Mouse (Mus musculus) hindbrain, embryonic 11.5 days (tissue): ENCODE data around the gene Zfp867. TPM values are rescaled to one million over a fixed set of nuclear protein-coding genes. Genes with fewer than 3 reads are reported as not detected.
A peak's percentile ranks its signal among the peaks of the same experiment; 100 is the strongest.

ENCODE experiments used
- ATAC-seq: fragments of 200-750 bp; cut with Nextera tagmentation; 2 replicates; pipeline ENCODE4 v1.8.0; 2017; ENCODE audit warnings: mild to moderate bottlenecking, moderate TSS enrichment, moderate library complexity; ENCODE audit not compliant: low FRiP score
- DNase-seq: peaks from one replicate; pipeline ENCODE4 v3.0.0-alpha.2; 2015; ENCODE audit warnings: low spot score
- H3K27ac ChIP-seq: fragments of 300-500 bp; sonication (generic); 2 replicates; pipeline ENCODE4 v1.5.1; 2014; ENCODE audit warnings: mild to moderate bottlenecking, low read depth, low read length
- H3K27me3 ChIP-seq: fragments of 300-500 bp; sonication (generic); 2 replicates; pipeline ENCODE4 v1.6.1; 2014; ENCODE audit warnings: mild to moderate bottlenecking, low read length, moderate library complexity, mixed read lengths; ENCODE audit not compliant: control insufficient read depth, insufficient read depth
- H3K36me3 ChIP-seq: fragments of 300-500 bp; sonication (generic); 2 replicates; pipeline ENCODE4 v1.6.1; 2014; ENCODE audit warnings: mild to moderate bottlenecking, low read length, moderate library complexity, mixed read lengths; ENCODE audit not compliant: control insufficient read depth, insufficient read depth
- H3K4me1 ChIP-seq: fragments of 300-500 bp; sonication (generic); replicated peaks from 2 replicates; pipeline ENCODE4 v1.6.1; 2014; ENCODE audit warnings: low read length, mixed read lengths; ENCODE audit not compliant: control insufficient read depth, insufficient read depth
- H3K4me2 ChIP-seq: fragments of 300-500 bp; sonication (generic); replicated peaks from 2 replicates; pipeline ENCODE4 v1.6.1; 2014; ENCODE audit warnings: mild to moderate bottlenecking, low read depth, low read length
- H3K4me3 ChIP-seq: fragments of 300-500 bp; sonication (generic); 2 replicates; pipeline ENCODE4 v1.5.1; 2014; ENCODE audit warnings: low read depth, low read length
- H3K9ac ChIP-seq: fragments of 300-500 bp; sonication (generic); 2 replicates; pipeline ENCODE4 v1.6.1; 2014; ENCODE audit warnings: low read depth, low read length
- H3K9me3 ChIP-seq: fragments of 300-500 bp; sonication (generic); 2 replicates; pipeline ENCODE4 v1.6.1; 2016; ENCODE audit warnings: low read length; ENCODE audit not compliant: control insufficient read depth
- WGBS: fragments of 180-500 bp; shearing (Covaris S2); extraction: QIAGEN DNeasy Blood & Tissue Kit; methylation state at CpG from one replicate; pipeline ENCODE4 v1.1.7; 2014; 5-methylcytosine and 5-hydroxymethylcytosine counted together
- polyA plus RNA-seq: library from polyadenylated mRNA; unstranded; fragments of >200 nt; fragmentation: Nextera tagmentation; extraction: Ambion mirVana; gene quantifications from 2 replicates; pipeline ENCODE4 v1.2.1, GENCODE M21; 2014

Gene Zfp867
- polyA plus RNA-seq, 1 experiment from 2014 or later: 12.0 TPM

- ATAC-seq: peak; percentile 26
- Histone ChIP-seq H3K4me1 (peaks cover 9% of the 10 kb centered on the region), H3K36me3 (peaks cover 6% of the 10 kb centered on the region; the same call in 1 of the 2 replicates), H3K4me2 (peak overlapping the region; percentile 86), H3K27me3 (no peaks in the 10 kb centered on the region), H3K4me3 (peak overlapping the region; percentile 78), H3K9me3 (no peaks in the 10 kb centered on the region), H3K27ac (peak overlapping the region; percentile 82), H3K9ac (peak overlapping the region; percentile 86)
- DNase-seq: no peak
- under 1% methylated on average over 14 of the region's 14 CpGs for WGBS
Measured at GRCm38 (mm10) chr11:59506713-59507074, 34.4 kb upstream of the Zfp867 start.

DNA sequence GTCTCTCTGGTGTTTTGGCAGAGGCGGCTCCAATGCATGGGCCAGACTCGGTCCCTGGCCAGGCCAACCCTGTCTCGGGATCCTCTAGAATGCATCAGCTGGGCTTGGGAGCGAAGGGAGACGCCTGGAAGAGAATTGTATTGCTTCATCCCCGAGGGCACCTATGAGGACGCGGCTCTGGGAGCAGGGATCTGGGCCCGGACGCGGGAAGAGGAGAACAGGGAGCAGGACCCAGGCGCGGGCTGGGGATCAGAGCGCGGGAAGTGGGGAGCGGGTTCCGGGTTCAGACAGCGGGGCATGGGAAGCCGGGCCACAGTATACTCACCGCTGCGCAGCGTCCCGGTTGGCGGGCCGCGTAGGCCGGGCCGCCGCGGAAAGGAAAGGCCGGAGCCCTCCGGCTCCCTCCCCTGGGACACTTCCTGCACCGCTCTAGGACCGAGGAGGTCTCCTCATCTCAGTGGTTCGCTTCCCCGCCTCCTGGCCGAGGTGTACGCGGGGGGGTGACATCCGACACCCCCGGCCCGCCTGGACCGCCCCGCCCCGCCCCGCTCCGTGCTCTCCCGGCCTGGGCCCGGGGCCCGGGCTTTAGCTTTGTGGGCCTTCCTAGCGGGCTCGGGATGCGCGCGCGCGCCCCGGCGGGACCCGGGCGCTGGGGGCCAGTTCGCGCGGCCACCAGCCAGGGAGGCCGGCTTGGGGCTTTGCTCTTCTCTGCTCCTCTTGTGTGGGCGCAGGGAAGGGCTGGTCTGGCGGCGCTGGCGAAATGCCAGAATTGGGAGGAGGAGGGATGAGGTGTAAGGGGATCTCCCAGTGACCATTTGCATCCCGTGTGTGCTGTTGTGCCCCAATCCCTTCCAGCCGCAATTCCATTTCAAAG, 33.8 kb upstream of the Zfp867 start:
- H3K4me1 ChIP-seq: peaks cover 9% of the 10 kb centered on the region
- H3K4me3 ChIP-seq: peak overlapping the region; percentile 78
- no peaks in the 10 kb centered on the region for H3K9me3 ChIP-seq
- H3K36me3 ChIP-seq: peaks cover 6% of the 10 kb centered on the region; the same call in 1 of the 2 replicates
- no peaks in the 10 kb centered on the region for H3K27me3 ChIP-seq
- WGBS: under 1% methylated on average over 64 of the region's 71 CpGs
- peak overlapping the region; percentile 86 for H3K9ac ChIP-seq
- DNase-seq (peak; percentile 93), ATAC-seq (peak; percentile 92)
- peak overlapping the region; percentile 86 for H3K4me2 ChIP-seq
- H3K27ac ChIP-seq: peak overlapping the region; percentile 82

- H3K4me2 ChIP-seq: peak overlapping the region; percentile 86
- peaks cover 9% of the 10 kb centered on the region; the same call in 1 of the 2 replicates for H3K36me3 ChIP-seq
- peak overlapping the region; percentile 86 for H3K9ac ChIP-seq
- ATAC-seq: peak; percentile 76
- peak overlapping the region; percentile 82 for H3K27ac ChIP-seq
- H3K4me1 ChIP-seq: peaks cover 9% of the 10 kb centered on the region
- DNase-seq: peak; percentile 75
- H3K27me3 ChIP-seq: no peaks in the 10 kb centered on the region
- no peaks in the 10 kb centered on the region for H3K9me3 ChIP-seq
- 0% methylated on average over 21 of the region's 21 CpGs for WGBS
- peak overlapping the region; percentile 78 for H3K4me3 ChIP-seq
Measured at GRCm38 (mm10) chr11:59505351-59505838, 33.1 kb upstream of the Zfp867 start.

- no peaks in the 10 kb centered on the region for H3K9me3 ChIP-seq
- no peak overlapping the region for H3K4me2 ChIP-seq
- 96% methylated on average over 5 of the region's 5 CpGs for WGBS
- no peaks in the 10 kb centered on the region for H3K27me3 ChIP-seq
- no peak for ATAC-seq
- peaks cover 26% of the 10 kb centered on the region for H3K36me3 ChIP-seq
- H3K4me1 ChIP-seq: peaks cover 3% of the 10 kb centered on the region
- H3K27ac ChIP-seq: no peak overlapping the region
- no peak overlapping the region for H3K9ac ChIP-seq
- H3K4me3 ChIP-seq: no peak overlapping the region
- DNase-seq: no peak
Measured at GRCm38 (mm10) chr11:59501978-59502700, 29.9 kb upstream of the Zfp867 start.

- H3K4me1 ChIP-seq: no peaks in the 10 kb centered on the region
- no peak for ATAC-seq
- H3K9ac ChIP-seq: no peak overlapping the region
- no peak overlapping the region for H3K4me2 ChIP-seq
- WGBS: 90% methylated on average over 7 of the region's 7 CpGs
- H3K4me3 ChIP-seq: no peak overlapping the region
- no peaks in the 10 kb centered on the region for H3K9me3 ChIP-seq
- H3K27ac ChIP-seq: no peak overlapping the region
- H3K36me3 ChIP-seq: peaks cover 30% of the 10 kb centered on the region
- no peak for DNase-seq
- no peaks in the 10 kb centered on the region for H3K27me3 ChIP-seq
Measured at GRCm38 (mm10) chr11:59497747-59498146, 25.5 kb upstream of the Zfp867 start.

DNA sequence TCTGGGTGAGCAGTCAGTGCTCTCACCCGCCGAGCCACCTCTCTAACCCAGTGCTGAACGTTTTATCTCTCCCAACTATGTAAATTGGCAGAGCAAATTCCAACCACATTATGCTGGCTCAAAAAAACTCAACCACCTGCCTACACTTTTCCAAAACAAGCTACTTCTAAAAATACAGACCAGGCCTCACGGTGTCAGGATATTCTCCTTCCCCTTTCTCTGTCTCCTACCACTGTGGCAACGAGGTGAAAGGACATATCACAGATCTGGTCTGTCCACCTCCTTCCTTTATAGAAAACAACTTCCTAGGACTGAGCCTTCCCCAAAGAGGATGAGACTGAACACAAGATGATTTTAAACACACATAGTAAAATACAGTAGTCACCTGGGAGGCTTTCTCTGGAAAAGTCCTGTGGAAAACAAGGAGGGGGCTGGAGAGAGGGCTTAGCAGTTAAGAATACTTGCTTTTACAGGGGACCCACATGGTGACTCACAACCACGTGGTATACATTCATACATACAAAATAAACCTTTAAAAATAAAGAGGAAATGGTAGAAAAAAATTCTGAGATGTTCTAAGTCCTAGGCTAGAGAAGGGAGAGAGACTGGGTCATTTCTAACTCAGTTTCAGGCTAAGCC, 24.5 kb upstream of the Zfp867 start:
- 91% methylated on average over 6 of the region's 6 CpGs for WGBS
- H3K36me3 ChIP-seq: peaks cover 27% of the 10 kb centered on the region

GRCm38 (mm10) chr11:59486222-59486621, 13.9 kb upstream of the Zfp867 start:
- H3K4me1 ChIP-seq: no peaks in the 10 kb centered on the region
- H3K4me3 ChIP-seq: no peak overlapping the region
- no peaks in the 10 kb centered on the region for H3K9me3 ChIP-seq
- DNase-seq (no peak), ATAC-seq (no peak)
- peaks cover 3% of the 10 kb centered on the region for H3K36me3 ChIP-seq
- no peak overlapping the region for H3K4me2 ChIP-seq
- no peak overlapping the region for H3K9ac ChIP-seq
- no peak overlapping the region for H3K27ac ChIP-seq
- WGBS: 90% methylated on average over 8 of the region's 8 CpGs
- no peaks in the 10 kb centered on the region for H3K27me3 ChIP-seq

More for the DNA sequence above, 24.5 kb upstream of the Zfp867 start:
- Histone ChIP-seq H3K27me3 (no peaks in the 10 kb centered on the region), H3K9me3 (no peaks in the 10 kb centered on the region), H3K4me2 (no peak overlapping the region), H3K27ac (no peak overlapping the region), H3K9ac (no peak overlapping the region), H3K4me1 (no peaks in the 10 kb centered on the region), H3K4me3 (no peak overlapping the region)
- DNase-seq: no peak
- ATAC-seq: no peak

DNA sequence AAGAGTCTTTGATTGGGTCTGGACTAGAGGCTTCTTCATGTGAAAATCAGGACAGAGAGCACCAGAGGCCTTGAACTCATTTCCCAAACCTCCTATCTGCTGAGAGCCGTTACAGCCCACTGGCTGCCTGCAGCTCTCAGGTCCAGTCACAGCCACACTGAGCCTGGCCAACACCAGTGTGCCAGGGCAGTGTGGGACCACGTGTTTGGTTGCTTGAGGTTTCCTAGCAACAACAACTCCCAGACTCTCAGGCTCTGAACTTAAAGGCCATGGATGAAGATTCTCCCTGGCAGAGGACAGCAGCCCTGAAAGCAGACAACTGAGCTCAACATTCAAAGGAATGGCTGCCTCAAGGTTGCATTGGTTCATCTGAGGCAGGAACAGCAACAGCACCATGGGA, 13.4 kb upstream of the Zfp867 start:
- no peak overlapping the region for H3K9ac ChIP-seq
- peaks cover 2% of the 10 kb centered on the region; the same call in 1 of the 2 replicates for H3K36me3 ChIP-seq
- no peak overlapping the region for H3K27ac ChIP-seq
- H3K4me2 ChIP-seq: no peak overlapping the region
- H3K4me3 ChIP-seq: no peak overlapping the region
- 66% methylated on average over 2 of the region's 2 CpGs for WGBS
- no peak for DNase-seq
- ATAC-seq: no peak
- H3K27me3 ChIP-seq: no peaks in the 10 kb centered on the region
- no peaks in the 10 kb centered on the region for H3K9me3 ChIP-seq
- H3K4me1 ChIP-seq: no peaks in the 10 kb centered on the region
